Mouse (Mus musculus): ENCODE results near the gene St7.

Gene St7

GRCm38 (mm10) chr6:17720022-17720421 lies 27.3 kb downstream of the St7 start:
- DNase-seq: no peak

- no peak for DNase-seq
These were observed 29.0 kb downstream of the St7 start for GRCm38 (mm10) chr6:17721706-17722105.

GRCm38 (mm10) chr6:17725841-17726460 lies 33.2 kb downstream of the St7 start:
- peak; percentile 79 to 83 for DNase-seq

GRCm38 (mm10) chr6:17727241-17727640 lies 34.5 kb downstream of the St7 start:
- no peak for DNase-seq

- no peak for DNase-seq
These were observed 35.4 kb downstream of the St7 start for GRCm38 (mm10) chr6:17727891-17728790.

GRCm38 (mm10) chr6:17730122-17730521 lies 37.4 kb downstream of the St7 start:
- DNase-seq: no peak

- no peak for DNase-seq
These were observed 39.0 kb downstream of the St7 start for GRCm38 (mm10) chr6:17731694-17732093.

- no peak for DNase-seq
These were observed 41.2 kb downstream of the St7 start for GRCm38 (mm10) chr6:17733951-17734411.

- no peak for DNase-seq
These were observed 44.7 kb downstream of the St7 start for GRCm38 (mm10) chr6:17737262-17737948.

GRCm38 (mm10) chr6:17740128-17740527 lies 47.4 kb downstream of the St7 start:
- no peak for DNase-seq

- no peak for DNase-seq
These were observed 48.9 kb downstream of the St7 start for GRCm38 (mm10) chr6:17741639-17742038.

GRCm38 (mm10) chr6:17742209-17742608 lies 49.5 kb downstream of the St7 start:
- no peak for DNase-seq

GRCm38 (mm10) chr6:17743325-17743724 lies 50.6 kb downstream of the St7 start:
- no peak for DNase-seq

- no peak for DNase-seq
These were observed 55.0 kb downstream of the St7 start for GRCm38 (mm10) chr6:17747724-17748123.

- peak; percentile 89 to 90 for DNase-seq
These were observed 56.3 kb downstream of the St7 start for GRCm38 (mm10) chr6:17748866-17749582.

- DNase-seq: peak; percentile 45 to 60
These were observed 56.9 kb downstream of the St7 start for GRCm38 (mm10) chr6:17749596-17749995.

GRCm38 (mm10) chr6:17750041-17750660 lies 57.4 kb downstream of the St7 start:
- peak; percentile 24 to 42 for DNase-seq

GRCm38 (mm10) chr6:17750957-17751356 lies 58.2 kb downstream of the St7 start:
- DNase-seq: no peak

GRCm38 (mm10) chr6:17755902-17756301 lies 63.2 kb downstream of the St7 start:
- no peak for DNase-seq

GRCm38 (mm10) chr6:17758568-17758967 lies 65.8 kb downstream of the St7 start:
- no peak for DNase-seq

- no peak for DNase-seq
These were observed 71.4 kb downstream of the St7 start for GRCm38 (mm10) chr6:17763963-17764659.

- DNase-seq: no peak
These were observed 71.9 kb downstream of the St7 start for GRCm38 (mm10) chr6:17764660-17764998.
